Mouse (Mus musculus) olfactory bulb, adult 2 months (tissue): Measurements from ENCODE around the gene Eef1a1.

Experiments used
- CTCF ChIP-seq: fragments of 200-500 bp; IDR thresholded peaks from 2 replicates; pipeline ENCODE4 v1.5.1; 2012; ENCODE audit warnings: low read depth, mild to moderate bottlenecking, low read length, moderate library complexity; ENCODE audit not compliant: insufficient read depth
- POLR2A ChIP-seq: fragments of 200-500 bp; IDR thresholded peaks from 2 replicates; pipeline ENCODE4 v1.6.1; 2012; ENCODE audit warnings: mild to moderate bottlenecking, low read depth, low read length, moderate library complexity; ENCODE audit not compliant: insufficient read depth

- TF ChIP-seq POLR2A (no peak), CTCF (no peak)
Observed at GRCm38 (mm10) chr9:78439426-78439825, 49.5 kb downstream of the Eef1a1 start.
